Mouse (Mus musculus) layer of hippocampus, adult 9-11 months (tissue): ENCODE data around the gene Shd.

Experiments
- DNase-seq: peaks from one replicate; pipeline ENCODE4 v3.0.0; 2022

The Shd gene

GRCm38 (mm10) chr17:56008356-56009087, 38.3 kb downstream of the Shd start:
- DNase-seq: peak; percentile 96

GRCm38 (mm10) chr17:56009088-56009961, 39.1 kb downstream of the Shd start:
- peak; percentile 95 for DNase-seq

- no peak for DNase-seq
Measured at GRCm38 (mm10) chr17:56009962-56010240, 39.6 kb downstream of the Shd start.

GRCm38 (mm10) chr17:56010255-56010654, 40.0 kb downstream of the Shd start:
- no peak for DNase-seq

GRCm38 (mm10) chr17:56010681-56011080, 40.4 kb downstream of the Shd start:
- no peak for DNase-seq

GRCm38 (mm10) chr17:56011441-56011840, 41.2 kb downstream of the Shd start:
- no peak for DNase-seq

GRCm38 (mm10) chr17:56015293-56015692, 45.0 kb downstream of the Shd start:
- DNase-seq: no peak

GRCm38 (mm10) chr17:56016382-56016781, 46.1 kb downstream of the Shd start:
- no peak for DNase-seq

- DNase-seq: no peak
Measured at GRCm38 (mm10) chr17:56016793-56017785, 46.8 kb downstream of the Shd start.

GRCm38 (mm10) chr17:56017848-56018247, 47.6 kb downstream of the Shd start:
- no peak for DNase-seq

GRCm38 (mm10) chr17:56018347-56019131, 48.3 kb downstream of the Shd start:
- peak; percentile 74 for DNase-seq

- DNase-seq: no peak
Measured at GRCm38 (mm10) chr17:56020400-56021084, 50.3 kb downstream of the Shd start.

- peak; percentile 87 for DNase-seq
Measured at GRCm38 (mm10) chr17:56021161-56021910, 51.1 kb downstream of the Shd start.

GRCm38 (mm10) chr17:56022131-56022988, 52.1 kb downstream of the Shd start:
- DNase-seq: no peak

GRCm38 (mm10) chr17:56022989-56023290, 52.7 kb downstream of the Shd start:
- DNase-seq: no peak

- DNase-seq: no peak
Measured at GRCm38 (mm10) chr17:56023386-56023785, 53.1 kb downstream of the Shd start.

- DNase-seq: no peak
Measured at GRCm38 (mm10) chr17:56024476-56024875, 54.2 kb downstream of the Shd start.

GRCm38 (mm10) chr17:56024931-56025330, 54.7 kb downstream of the Shd start:
- DNase-seq: no peak
